Mouse (Mus musculus) ES-E14 (cell line): Measurements from ENCODE around the gene Zmiz1. TPM values are rescaled to one million over a fixed set of nuclear protein-coding genes. Genes with fewer than 3 reads are reported as not detected.

Experiments used
- DNase-seq: peaks from one replicate; pipeline ENCODE4 v3.0.0-alpha.2; 2013; ENCODE audit warnings: low read depth, low spot score
- H3K27ac ChIP-seq: 2 replicates; pipeline ENCODE4 v1.5.1; 2012; ENCODE audit warnings: low read depth, mild to moderate bottlenecking, low read length, moderate library complexity, mixed read lengths; ENCODE audit not compliant: poor library complexity, insufficient read depth, severe bottlenecking
- H3K36me3 ChIP-seq: 2 replicates; pipeline ENCODE4 v1.6.1; 2012; ENCODE audit warnings: mild to moderate bottlenecking, low read length, moderate library complexity, mixed read lengths; ENCODE audit not compliant: control insufficient read depth, poor library complexity, insufficient read depth, severe bottlenecking
- H3K4me1 ChIP-seq, 2 experiments: fragments of 150-350 bp in 1 of 2; sonication (generic) in 1 of 2; 2 replicates each; pipeline ENCODE4 v1.6.1; 2012; ENCODE audit warnings: low read length in 2 of 2, mild to moderate bottlenecking in 1 of 2, mixed read lengths in 1 of 2; ENCODE audit not compliant: control insufficient read depth in 2 of 2, insufficient read depth in 2 of 2, poor library complexity in 1 of 2
- H3K4me3 ChIP-seq, 2 experiments: fragments of 150-350 bp in 1 of 2; sonication (generic) in 1 of 2; 2 replicates each; pipeline ENCODE4 v1.5.1; 2012; ENCODE audit warnings: low read length in 2 of 2, low read depth in 1 of 2, mild to moderate bottlenecking in 1 of 2, mixed read lengths in 1 of 2; ENCODE audit not compliant: insufficient read depth in 1 of 2, poor library complexity in 1 of 2, severe bottlenecking in 1 of 2
- H3K9ac ChIP-seq: 2 replicates; pipeline ENCODE4 v1.6.1; 2012; ENCODE audit warnings: low read depth, mild to moderate bottlenecking, low read length, mixed read lengths; ENCODE audit not compliant: poor library complexity, insufficient read depth, severe bottlenecking
- H3K9me3 ChIP-seq: fragments of 150-350 bp; sonication (generic); 2 replicates; pipeline ENCODE4 v1.6.1; 2012; ENCODE audit warnings: low read depth, mild to moderate bottlenecking, low read length; ENCODE audit not compliant: control insufficient read depth, insufficient read depth
- CHD2 ChIP-seq: IDR thresholded peaks from 2 replicates; pipeline ENCODE4 v1.6.1; 2014; ENCODE audit warnings: mild to moderate bottlenecking, low read depth, low read length, inconsistent platforms
- HCFC1 ChIP-seq: IDR thresholded peaks from 2 replicates; pipeline ENCODE4 v1.6.1; 2012; ENCODE audit warnings: low read length, inconsistent platforms, borderline replicate concordance; ENCODE audit not compliant: insufficient read depth
- MAFK ChIP-seq: IDR thresholded peaks from 2 replicates; pipeline ENCODE4 v1.6.1; 2014; ENCODE audit warnings: mild to moderate bottlenecking, low read depth, low read length, inconsistent platforms; ENCODE audit not compliant: insufficient read depth
- ZC3H11A ChIP-seq: IDR thresholded peaks from 2 replicates; pipeline ENCODE4 v1.6.1; 2012; ENCODE audit warnings: low read depth, mild to moderate bottlenecking, inconsistent platforms, low read length, borderline replicate concordance
- ZNF384 ChIP-seq: IDR thresholded peaks from 2 replicates; pipeline ENCODE4 v1.6.1; 2012; ENCODE audit warnings: low read depth, low read length, inconsistent platforms
- in situ Hi-C, 2 experiments: fragments of 600-800 bp; cut with MboI; formaldehyde crosslinking; loops; one replicate each; pipeline ENCODE4 v1.15.1; 2025; ENCODE audit warnings: low sequenced_read_pairs in 2 of 2, inconsistent platforms in 1 of 2; ENCODE audit not compliant: unreplicated experiment in 2 of 2
- total RNA-seq: library from RNA; depleted of rRNA; stranded (reverse); fragments of 300-350 nt; gene quantifications from 2 replicates; pipeline ENCODE4 v1.2.3, GENCODE M21; 2012

Zmiz1 gene
- total RNA-seq, 1 experiment: 16.9 TPM

DNA sequence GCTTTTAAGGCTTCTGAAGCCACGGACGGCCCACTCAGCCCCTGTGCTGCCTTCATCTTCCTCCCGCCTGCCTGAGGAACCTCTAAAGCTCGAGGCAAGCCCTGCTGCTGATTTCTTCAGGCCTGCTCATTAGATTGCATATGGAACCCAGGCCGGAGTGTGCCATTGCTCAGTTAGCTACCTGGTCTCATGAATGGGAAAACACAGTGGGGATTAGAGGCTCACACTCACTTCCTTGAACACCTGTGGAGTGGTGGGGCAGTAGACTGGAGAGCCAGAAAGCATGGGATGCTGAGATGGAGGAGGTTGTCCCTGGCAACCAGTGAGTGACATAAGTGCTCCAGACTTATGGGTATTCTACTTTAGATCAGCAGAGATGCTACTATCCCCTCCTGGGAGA lies 19.3 kb downstream of the Zmiz1 start:
- in situ Hi-C loops: no loop called here
- TF ChIP-seq CHD2 (no peak), ZC3H11A (no peak), MAFK (no peak), ZNF384 (no peak), HCFC1 (no peak)
- Histone ChIP-seq H3K4me3 (no peak overlapping the region), H3K9me3 (no peaks in the 10 kb centered on the region), H3K36me3 (no peaks in the 10 kb centered on the region), H3K4me1 (peaks cover 0 to 6% of the 10 kb centered on the region in 2 experiments; a peak in 1 of 4 replicates), H3K27ac (peak overlapping the region; percentile 20; the same call in 1 of the 2 replicates), H3K9ac (no peak overlapping the region)
- DNase-seq: no peak

GRCm38 (mm10) chr14:25478755-25479154 lies 19.8 kb downstream of the Zmiz1 start:
- in situ Hi-C loops: no loop called here
- H3K9ac ChIP-seq: no peak overlapping the region
- no peaks in the 10 kb centered on the region for H3K36me3 ChIP-seq
- 0 out of 4 replicates have a peak, but pooled peaks cover 0 to 2% of the 10 kb centered on the region in 2 experiments for H3K4me1 ChIP-seq
- no peak overlapping the region for H3K4me3 ChIP-seq
- no peak for TF ChIP-seq ZC3H11A
- no peak for TF ChIP-seq HCFC1
- TF ChIP-seq ZNF384: no peak
- TF ChIP-seq MAFK: no peak
- TF ChIP-seq CHD2: no peak
- no peak overlapping the region for H3K27ac ChIP-seq
- no peaks in the 10 kb centered on the region for H3K9me3 ChIP-seq
- no peak for DNase-seq

GRCm38 (mm10) chr14:25479841-25480252 lies 20.9 kb downstream of the Zmiz1 start:
- TF ChIP-seq ZC3H11A (no peak), CHD2 (no peak), HCFC1 (no peak), MAFK (no peak), ZNF384 (no peak)
- in situ Hi-C loops: no loop called here
- Histone ChIP-seq H3K9me3 (no peaks in the 10 kb centered on the region), H3K4me3 (no peak overlapping the region), H3K4me1 (peaks cover 0 to 2% of the 10 kb centered on the region in 2 experiments; a peak in 1 of 4 replicates), H3K9ac (no peak overlapping the region), H3K27ac (no peak overlapping the region), H3K36me3 (no peaks in the 10 kb centered on the region)
- DNase-seq: no peak

DNA sequence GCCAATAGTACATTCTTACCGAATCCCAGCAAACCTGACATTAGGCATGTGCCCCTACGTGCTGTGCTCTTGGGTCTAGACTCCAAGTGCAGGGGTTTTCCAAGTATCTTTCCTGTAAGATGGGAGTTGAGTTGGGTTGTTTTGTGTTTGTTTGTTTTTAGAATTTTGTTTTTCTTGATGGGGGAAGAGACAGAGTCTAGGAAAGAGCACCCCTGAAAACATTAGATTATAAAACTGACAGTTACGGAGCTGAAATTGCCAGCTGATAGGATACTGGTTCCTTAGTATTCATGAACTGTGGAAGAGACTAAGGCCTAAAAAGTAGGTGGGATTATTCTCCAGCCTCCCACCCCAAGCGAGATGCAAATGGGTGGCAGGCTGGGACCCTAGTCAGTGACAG lies 21.5 kb downstream of the Zmiz1 start:
- no peak overlapping the region for H3K4me3 ChIP-seq
- in situ Hi-C loops: no loop called here
- H3K4me1 ChIP-seq: peaks cover 0 to 2% of the 10 kb centered on the region in 2 experiments; a peak in 1 of 4 replicates
- no peaks in the 10 kb centered on the region for H3K36me3 ChIP-seq
- H3K9ac ChIP-seq: no peak overlapping the region
- TF ChIP-seq MAFK: no peak
- TF ChIP-seq ZC3H11A: no peak
- no peak for TF ChIP-seq HCFC1
- no peak for TF ChIP-seq CHD2
- TF ChIP-seq ZNF384: no peak
- no peak overlapping the region for H3K27ac ChIP-seq
- no peak for DNase-seq
- H3K9me3 ChIP-seq: no peaks in the 10 kb centered on the region

GRCm38 (mm10) chr14:25480916-25481666 lies 22.1 kb downstream of the Zmiz1 start:
- TF ChIP-seq ZNF384 (no peak), ZC3H11A (no peak), MAFK (no peak), CHD2 (no peak), HCFC1 (no peak)
- DNase-seq: no peak
- Histone ChIP-seq H3K9ac (no peak overlapping the region), H3K36me3 (no peaks in the 10 kb centered on the region), H3K4me3 (no peak overlapping the region), H3K27ac (peak overlapping the region; percentile 52; the same call in 1 of the 2 replicates), H3K4me1 (peaks cover 0 to under 1% of the 10 kb centered on the region in 2 experiments; a peak in 1 of 4 replicates), H3K9me3 (no peaks in the 10 kb centered on the region)
- in situ Hi-C loops: no loop called here
